Mouse (Mus musculus) natural killer cell, adult 2 months (primary cell): ENCODE measurements around the gene Eif3f.

ENCODE experiments used
- DNase-seq, 2 experiments: peaks; one replicate each; pipeline ENCODE4 v3.0.0; 2022; ENCODE audit warnings: low spot score in 2 of 2

The Eif3f gene

DNA sequence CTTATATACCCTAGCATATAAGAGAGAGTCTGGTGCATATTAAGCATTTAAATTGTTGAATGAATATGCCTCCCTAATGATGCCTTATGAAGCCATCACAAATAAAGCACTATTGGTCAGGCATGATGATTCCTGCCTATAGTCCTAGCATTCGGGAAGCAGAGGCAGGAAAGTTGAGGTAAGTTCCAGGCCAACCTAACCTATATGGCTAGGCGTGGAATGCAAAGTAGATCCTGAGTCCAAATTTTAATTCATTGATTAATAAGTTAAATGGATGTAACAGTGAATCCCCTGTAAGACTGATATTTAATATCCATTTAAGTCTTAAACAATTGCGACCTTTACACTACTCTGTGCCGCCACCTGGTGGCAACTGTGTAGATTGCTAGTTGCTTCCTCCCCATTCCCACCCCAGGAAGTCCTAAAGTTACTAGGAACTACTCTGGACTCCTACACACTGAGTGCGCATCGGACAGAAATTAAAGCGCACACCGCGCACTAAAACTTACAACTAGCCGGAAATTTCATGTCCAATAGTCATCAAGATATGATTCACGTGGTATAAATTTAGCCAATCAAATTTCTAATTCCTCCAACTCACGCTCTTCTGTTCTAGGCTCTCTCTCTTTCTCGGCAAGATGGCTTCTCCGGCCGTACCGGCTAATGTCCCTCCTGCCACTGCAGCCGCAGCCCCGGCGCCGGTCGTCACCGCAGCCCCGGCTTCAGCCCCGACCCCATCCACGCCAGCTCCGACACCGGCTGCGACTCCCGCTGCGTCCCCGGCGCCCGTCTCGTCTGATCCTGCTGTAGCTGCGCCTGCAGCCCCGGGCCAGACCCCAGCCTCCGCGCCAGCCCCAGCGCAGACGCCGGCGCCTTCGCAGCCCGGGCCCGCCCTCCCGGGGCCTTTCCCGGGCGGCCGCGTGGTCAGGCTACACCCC is at the start of gene Eif3f:
TSS of gene Eif3f (plus strand) at position 624 of the 938 bp plus-strand sequence.
- peak; percentile 93 to 96 for DNase-seq

GRCm38 (mm10) chr7:108884906-108885305 is 49.3 kb upstream of the Eif3f start, which contains the start of gene Olfr518:
Gene Olfr518 (minus strand): TSS chr7:108885006.
- no peak for DNase-seq

DNA sequence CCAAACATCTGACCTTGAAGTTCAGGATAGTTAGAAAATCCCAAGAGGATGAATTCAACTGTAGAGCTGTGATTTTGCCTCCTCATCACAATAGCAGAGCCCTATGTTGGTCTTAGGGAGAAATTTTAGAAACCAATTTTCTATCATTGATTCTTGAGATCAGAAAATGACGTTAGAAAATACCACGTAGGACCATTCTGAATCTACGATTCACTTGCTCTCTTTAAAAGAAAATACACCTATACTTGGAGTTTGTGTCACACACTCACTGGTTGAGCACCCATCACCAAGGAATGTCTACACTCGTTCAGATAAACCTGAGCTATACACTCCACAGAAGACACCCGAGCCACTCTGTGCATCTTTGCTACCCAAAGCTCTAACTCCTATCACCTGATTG is 39.9 kb upstream of the Eif3f start, which contains the start of gene Olfr519:
TSS of gene Olfr519 (minus strand) at position 101 of the 400 bp plus-strand sequence.
- DNase-seq, result no peak

DNA sequence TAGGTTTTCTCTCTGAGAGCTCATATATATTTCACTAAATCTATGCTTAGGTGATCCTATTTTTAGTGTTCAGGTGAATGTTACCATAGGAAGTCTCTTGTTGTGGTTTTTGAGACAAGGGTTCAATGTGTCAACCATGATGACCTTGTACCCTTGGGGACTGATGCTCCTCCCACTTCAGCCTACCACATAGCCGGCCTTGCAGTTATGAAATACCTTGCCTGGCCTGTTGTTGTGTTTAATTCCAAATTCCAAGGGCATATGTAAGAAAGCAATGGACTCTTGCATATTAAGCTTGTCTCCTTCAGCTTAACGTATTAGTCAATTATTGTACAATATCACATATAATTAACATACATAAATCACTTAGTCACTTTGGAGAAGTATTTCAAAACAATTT is 30.2 kb upstream of the Eif3f start:
- no peak for DNase-seq

DNA sequence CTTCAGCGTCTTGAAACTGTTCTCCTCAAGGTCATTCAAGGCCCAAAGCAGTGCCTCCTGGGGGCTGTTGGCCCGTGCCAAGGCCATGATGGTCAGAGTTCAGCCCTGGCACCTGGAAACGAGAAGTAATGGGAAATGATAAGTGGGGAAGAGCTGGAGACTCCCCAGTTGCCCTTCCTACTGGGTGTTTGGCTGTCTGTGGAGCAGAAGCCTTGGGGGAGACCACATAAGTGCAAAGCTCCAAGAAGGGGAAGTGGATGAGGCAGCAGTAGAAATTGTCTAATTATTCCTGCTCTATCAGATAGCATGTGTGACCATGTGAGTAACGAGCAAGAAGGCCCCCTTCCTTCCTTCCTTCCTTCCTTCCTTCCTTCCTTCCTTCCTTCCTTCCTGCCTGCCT is 7.2 kb upstream of the Eif3f start:
- no peak for DNase-seq

DNA sequence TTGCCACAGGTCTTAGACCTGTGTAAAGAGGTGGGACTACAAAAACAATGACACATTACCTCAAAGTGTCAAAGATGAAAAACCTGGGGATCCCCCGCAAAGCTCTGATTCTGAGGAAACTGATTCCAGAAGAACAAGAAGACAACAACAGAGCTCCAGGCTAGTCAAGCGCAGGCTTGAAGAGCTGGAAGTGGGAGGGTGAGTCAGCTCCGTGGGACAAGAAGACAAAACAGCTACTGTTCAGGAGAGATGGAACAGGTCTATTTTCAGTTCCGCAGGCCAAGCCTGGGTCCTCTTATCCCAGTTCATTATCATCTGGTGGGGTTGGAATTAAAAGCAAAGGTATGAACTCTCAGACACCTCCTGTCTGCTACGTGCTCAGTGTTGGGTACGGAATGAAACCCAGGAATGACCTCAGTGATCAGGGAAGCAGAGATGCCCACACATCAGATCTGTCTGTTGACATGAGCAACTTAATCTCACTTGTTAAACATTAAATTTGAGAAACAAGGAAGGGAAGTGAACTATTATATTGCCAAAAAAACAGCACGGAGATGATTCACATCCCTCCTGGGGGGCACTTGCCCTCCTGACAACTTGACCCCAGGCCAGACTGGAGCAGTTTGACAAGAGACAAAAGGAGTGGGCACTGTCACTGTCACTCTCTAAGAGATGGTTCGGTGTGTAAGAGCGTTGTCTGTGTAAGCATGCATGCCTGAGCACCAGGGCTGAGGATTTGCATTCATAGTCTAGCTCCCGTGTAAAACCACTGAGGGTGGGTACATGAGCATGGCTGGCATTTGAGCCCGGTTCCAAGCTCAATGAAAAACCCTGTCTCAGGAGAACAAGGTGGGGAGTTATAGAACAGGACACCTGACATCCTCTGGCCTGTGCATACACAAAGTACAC is 5.7 kb upstream of the Eif3f start:
- DNase-seq, result no peak

- no peak for DNase-seq
These were observed 4.4 kb upstream of the Eif3f start, which contains the start of gene Nlrp10 for GRCm38 (mm10) chr7:108929726-108930393. Gene Nlrp10 (minus strand): TSS chr7:108930178.

DNA sequence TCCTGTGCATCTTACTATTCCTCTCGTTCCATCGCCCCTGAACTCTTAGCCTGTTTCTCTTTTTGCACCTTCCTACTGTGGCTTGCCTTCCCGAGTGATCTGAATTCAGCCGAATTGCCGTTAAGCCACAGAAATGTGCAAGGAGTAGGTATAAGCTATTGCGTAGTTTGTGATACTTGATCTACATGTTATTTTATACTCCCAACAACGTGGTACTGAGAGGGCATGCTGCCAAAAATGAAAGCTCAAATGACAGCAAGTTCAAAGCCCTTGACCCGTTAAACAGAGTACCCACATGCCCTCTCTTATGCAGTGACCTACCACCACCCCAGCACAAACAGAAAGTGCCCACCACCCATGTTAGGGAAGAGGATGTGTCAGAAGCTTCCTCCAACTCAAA is 619 bp downstream of the Eif3f start:
- no peak for DNase-seq

GRCm38 (mm10) chr7:108935411-108935810 is 1.2 kb downstream of the Eif3f start:
- no peak for DNase-seq

DNA sequence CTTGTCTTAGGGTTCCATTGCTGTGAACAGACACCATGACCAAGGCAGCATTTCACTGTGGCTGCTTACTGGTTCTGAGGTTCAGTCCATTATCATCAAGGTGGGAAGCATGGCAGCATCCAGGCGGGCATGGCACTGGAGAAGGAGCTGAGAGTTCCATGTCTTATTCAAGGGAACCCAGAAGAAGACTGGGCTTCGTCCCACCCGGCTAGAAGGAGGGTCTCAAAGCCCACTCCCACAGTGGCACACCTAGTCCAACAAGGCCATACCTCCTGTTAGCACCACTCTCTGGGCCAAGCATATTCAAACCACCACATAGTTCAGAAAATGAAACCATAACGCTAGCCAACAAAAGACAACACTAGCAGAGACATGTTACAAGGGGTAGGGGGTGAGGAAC is 2.4 kb downstream of the Eif3f start:
- no peak for DNase-seq

DNA sequence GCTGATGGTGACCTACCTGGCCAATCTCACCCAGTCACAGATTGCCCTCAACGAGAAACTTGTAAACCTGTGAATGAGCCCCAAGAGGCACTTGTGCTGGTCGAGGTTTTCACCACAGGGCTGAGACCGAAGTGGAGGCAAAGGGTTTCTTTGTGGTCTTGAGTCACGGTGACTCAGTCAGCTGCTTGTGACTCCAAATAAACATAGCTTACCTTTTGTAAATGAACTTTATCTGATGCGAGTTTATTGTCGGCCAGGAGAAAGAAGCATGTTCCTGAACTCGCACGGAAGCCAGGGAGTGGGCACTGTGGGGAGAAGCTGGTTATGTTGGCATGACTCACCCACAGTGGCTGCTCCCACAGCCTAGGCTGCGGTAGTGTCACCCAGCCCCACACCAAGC is 7.2 kb downstream of the Eif3f start:
- DNase-seq, result no peak

- peak; percentile 26 to 38 for DNase-seq
These were observed 9.8 kb downstream of the Eif3f start for GRCm38 (mm10) chr7:108944002-108944401.

DNA sequence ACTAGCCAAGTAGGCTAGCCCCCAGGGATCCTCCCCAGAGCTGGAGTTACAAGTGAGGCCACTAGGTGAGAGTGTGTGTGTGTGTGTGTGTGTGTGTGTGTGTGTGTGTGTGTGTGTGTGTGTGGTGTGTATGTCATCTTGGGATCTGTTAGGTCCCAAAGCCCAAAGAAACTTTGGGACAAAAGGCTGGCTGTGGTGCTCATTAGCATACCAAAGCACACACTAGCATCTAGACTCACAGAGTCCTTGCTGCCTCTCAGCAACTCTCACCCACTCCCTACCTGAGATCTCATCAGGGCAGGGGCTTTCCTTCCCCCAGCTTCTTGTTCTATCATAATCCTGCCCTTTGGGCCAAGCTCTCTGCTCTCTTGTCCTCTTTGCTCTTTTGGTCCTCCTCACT is 14.4 kb downstream of the Eif3f start:
- no peak for DNase-seq

DNA sequence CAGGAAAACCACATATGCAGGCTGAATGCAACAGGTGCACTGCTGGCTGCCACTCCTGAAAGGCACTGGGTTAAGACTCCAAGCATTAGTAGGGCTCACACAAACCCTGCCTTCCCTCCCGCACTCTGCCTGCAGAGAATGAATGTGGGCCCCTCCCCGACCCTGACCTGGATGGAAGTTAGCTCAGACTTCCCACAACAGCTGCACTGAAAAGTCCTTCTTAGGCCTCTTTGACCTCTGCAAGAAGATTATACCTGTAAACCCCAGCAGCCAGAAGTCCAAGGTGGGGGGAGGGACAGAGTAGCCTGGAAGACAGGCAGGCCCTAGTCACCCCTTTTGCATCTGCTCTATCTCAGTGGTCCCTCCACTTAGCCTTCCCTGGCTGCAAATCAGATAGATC is 15.1 kb downstream of the Eif3f start:
- DNase-seq, result no peak

GRCm38 (mm10) chr7:108950312-108950761 is 16.1 kb downstream of the Eif3f start, which contains the start of gene Tub:
Gene Tub (plus strand): TSS chr7:108950338.
- peak; percentile 34 to 68 for DNase-seq

GRCm38 (mm10) chr7:108950762-108951331 is 16.6 kb downstream of the Eif3f start:
- DNase-seq, result no peak

DNA sequence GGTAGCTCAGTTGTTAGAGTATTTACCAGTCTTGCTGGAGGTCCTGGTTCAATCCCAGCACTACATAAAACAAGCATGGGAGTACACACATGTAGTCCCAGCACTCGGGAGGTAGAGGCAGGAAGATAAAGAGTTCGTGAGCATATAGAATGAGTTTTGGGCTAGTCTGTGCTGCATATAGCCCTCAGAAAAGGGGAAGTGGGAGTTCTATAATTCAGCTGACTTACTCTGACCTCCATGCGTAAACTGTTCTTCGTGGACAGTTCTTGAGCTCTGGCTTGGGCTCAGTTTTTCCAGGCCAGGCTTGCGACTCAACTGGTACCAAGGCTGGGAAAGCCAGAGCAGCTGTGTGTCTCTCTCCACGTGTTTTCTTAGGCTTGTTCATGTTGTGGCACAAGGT is 18.6 kb downstream of the Eif3f start:
- no peak for DNase-seq

GRCm38 (mm10) chr7:108954185-108954584 is 20.0 kb downstream of the Eif3f start:
- DNase-seq, result peak; percentile 22 to 44

- DNase-seq, result no peak
These were observed 23.5 kb downstream of the Eif3f start for GRCm38 (mm10) chr7:108957734-108958133.

DNA sequence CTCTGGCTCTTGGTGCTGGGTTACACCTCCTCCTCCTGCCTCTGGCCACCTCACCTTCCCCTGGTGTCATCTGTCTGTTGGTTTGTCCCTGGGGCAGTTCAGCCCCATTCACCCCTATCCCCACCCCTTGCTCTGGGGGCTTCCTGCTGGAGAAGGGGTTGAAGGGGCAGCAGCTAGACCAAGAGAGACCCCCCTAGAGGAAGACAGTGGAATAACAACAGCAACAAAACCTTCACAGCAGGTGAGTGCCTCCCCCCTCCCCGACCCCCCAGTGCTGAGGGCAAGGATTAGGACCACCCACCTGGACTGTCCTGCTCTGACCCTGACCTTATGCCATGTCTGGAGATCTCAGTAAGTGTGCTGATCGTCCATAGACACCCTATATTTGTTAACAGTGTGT is 31.8 kb downstream of the Eif3f start:
- no peak for DNase-seq

DNA sequence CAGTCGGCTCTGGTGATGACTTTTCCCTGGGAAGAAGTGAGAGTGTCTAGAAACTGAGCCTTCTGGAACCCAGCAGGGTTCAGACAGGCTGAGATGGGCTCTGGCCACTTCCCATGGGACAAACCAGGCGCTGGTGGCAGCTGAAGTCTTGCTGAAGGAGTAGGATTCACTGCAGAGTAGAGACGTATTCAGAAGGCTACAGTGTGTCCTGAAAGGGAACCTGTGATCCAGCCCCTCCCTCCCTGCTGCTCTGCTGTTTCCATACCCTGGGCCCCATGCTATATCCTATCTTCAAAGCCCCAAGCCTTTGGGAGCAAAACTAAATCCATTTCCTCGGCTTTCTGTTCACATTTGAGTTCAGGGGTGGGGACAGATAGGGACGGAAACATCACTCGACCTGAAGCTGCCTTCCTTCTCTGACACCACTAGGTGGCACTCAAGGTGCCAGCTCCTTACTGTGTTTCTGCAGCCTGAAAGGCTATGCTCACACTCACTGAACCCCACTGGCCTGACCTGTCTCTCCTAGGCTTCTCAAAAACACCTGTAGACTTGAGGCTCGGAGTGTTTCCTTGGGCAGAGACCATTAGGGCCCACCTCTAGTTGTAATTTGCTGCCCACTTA is 32.6 kb downstream of the Eif3f start:
- peak; percentile 22 to 24 for DNase-seq
